Mouse (Mus musculus) cerebellum, postnatal 25 days (tissue): ENCODE results near the gene Syt6.
"Not testable (repeated sequence)": the region's sequence is repeated elsewhere in the genome, so short reads cannot be mapped to it uniquely, and the experiment has no call there.

Source experiments
- DNase-seq, 2 experiments: peaks; one replicate each; pipeline ENCODE4 v3.0.0; 2021; ENCODE audit warnings: mixed read lengths in 2 of 2

Syt6 gene

DNA sequence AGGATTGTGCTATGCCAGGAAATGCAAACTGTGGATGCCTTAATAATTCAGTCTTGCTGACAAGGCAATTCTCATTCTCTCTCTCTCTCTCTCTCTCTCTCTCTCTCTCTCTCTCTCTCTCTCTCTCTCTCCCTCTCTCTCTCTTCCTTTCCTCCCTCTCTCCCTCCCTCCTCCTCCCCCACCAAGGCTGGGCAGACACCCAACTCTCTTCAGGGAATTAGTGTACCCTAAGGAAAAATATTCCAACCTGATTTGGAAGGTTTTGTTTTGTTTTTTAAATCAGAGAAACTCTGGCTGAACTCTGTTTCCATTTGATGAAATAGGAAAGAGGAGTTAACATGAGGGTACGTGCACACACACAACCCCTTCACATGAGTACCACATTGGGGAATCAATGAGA, 26.5 kb downstream of the Syt6 start:
- no peak for DNase-seq

DNA sequence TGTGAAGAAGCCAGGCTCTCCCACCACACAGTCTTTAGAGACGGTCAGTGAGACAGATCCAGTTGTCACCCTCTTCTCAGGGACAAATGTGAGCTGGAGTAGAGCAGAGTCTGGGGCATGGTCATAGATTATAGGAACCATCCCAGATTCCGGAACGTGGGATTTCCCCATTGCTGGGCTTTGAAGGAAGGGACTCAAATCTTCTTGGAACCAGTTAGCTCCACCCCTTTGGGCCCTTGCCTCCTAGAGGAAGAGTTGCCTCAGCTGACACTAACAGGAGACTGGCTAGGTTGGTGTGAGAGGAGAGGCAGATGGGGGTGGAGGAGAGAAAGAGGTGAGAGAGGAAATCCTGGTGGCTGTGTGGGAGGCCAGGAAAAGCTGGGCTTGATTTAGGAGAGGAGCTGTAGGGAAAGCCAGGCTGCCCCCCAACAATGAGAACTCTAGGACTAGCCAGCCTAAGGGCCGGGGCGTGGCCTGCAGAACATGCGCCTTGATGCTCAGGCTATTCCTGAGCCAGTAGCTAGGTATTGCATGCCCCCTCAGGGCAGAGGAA, 31.1 kb downstream of the Syt6 start:
- peak in 1 of 2 experiments; percentile 22 for DNase-seq

DNA sequence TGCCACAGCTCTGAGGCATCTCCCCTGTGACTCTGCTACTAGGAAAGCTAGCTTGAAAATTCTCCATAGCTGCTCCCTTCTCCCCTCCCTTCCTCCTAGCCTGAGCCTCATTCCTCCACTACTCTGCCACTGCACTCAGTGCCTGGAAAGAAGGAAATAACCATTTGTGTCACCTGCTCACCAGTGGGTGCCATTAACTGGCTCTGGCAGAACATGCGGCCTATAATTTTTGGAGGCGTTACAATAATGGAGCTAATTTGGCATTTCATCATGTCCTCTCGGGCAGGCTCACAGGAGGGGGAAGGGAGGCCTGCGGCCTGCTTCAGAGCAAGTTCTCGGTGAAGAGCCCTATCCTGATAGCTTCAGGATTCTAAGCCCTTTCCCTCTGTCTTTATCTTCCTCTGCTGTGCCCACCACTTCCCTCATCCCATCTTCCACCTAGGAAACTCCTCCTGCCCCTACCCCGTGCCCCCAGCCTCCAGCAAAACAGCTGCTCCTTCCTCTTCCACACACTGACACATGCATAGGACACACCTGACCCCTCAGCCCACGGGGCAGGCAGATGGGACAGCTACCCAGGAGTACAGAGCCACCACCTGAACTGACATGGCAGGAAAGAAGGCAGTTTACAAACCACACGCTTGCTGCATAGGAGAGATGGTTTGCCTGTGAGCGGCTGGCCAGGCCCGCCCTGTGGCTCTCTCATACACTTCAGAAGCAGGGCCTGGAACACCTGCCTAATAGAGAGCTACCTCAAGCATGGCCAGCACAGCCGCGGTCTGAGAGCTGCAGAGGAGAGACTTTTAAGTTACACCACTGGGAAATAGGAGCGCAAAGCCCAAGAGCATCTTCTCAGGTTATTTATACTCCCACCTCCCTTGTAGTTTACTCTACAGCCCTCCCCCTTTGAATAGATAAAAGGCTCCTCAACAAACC, 31.9 kb downstream of the Syt6 start:
- peak; percentile 65 to 70 for DNase-seq

DNA sequence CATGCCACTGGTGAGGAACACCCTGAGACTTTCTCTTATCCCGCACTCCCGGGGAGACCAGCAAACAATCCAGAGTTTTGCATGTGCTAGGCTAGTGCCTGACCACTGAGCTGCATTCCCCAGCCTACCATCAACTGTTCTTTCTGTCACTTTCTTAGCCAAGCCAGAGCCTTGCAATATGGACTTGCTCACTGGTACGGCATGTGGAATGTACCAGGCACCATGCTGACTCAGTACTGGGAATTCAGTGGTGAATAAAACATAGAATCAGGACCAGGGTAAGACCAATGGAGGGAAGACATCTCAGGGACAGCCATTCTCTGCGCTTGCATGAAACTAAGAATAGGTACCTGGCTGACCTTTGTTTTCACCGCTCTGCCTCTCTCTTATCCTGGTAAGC, 35.2 kb downstream of the Syt6 start:
- no peak for DNase-seq

DNA sequence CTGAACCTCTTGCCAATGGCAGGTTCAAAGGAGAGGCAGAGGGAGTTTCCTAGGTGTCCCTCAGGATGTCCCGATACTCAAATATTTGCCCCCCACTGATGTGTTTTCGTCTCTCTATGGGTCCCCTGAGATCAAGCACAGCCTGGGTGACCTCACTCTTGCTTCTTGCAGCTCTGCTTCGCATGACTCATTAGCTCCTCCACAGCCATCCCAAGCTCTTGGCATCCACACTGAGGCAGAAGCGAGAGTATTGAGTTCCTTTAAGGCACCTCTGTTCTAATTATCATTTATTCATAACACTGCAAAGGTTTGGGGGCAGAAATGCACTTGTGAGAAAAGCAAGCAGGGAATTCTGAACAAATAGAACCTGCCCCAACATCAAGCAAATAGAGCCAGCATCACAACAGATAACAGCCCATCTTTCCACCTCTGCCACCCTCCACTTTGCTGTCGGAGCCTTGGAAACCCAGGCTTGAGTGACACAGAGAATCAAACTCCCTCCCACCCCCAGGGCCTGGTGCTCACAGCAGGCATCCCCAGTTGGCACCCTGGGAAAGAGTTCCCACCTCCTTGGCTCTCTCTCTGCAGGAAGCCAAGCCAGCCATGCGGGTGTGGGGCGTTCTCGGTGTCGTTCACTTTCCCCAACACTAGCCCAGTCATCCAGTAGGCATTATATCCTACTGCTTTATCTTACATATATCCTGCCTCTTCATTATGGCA, 37.8 kb downstream of the Syt6 start:
- no peak for DNase-seq

DNA sequence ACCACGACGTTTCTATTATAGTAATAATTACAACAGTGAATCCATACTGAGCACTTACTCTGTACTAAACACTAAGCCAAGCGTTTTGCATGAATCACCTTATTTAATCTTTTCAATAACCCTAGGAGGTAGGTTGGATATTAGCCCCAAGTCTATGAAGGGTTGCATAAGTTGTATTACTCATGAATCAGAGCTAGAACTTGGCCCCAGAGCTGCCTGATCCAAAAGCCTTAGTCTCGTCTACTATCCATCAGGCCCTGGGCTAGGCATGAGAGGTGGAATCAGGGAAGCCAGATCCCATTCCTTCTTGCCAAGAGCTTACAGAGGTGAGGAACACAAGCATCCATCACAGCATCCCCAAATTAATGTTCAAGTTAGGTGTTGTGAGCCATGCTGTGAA, 40.6 kb downstream of the Syt6 start:
- no peak for DNase-seq

DNA sequence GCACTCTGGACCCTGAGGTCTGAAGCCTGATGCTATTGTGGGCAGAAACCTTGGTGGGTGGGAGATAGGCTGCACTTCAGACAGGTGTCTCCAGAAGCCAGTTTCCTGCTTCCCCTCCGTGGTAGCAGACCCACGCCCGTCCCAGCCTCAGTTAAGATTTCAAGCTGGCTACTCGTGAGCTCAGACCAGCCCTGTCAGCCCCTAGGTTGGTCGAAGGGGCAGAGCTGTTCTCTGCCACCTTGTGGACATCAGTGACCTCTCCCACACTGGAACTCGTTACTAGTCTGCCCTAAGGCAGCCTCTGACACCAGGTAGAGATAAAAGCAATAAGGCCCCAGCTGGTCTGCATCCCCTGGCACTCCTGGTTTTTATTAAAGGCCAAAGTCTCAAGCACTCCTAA, 42.0 kb downstream of the Syt6 start:
- DNase-seq: no peak

DNA sequence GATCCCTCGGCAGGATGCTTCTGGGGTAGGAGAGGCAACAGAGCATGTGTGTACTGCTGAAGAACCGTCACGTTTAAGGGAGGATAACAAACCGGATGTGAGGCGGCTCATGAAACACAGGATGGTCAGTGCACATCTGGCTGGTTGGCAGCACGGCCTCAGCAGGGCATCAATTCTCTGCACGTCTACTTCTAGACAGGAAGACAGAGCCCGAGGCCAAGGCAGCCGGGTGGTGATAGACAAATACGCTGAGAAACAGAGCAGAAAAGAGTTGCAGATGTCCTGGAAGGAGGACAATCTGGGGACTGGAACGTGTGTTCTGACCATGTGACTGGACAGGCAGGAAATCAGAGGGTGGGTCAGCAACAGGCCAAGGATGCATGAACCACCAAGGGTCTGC, 45.1 kb downstream of the Syt6 start:
- DNase-seq: no peak

DNA sequence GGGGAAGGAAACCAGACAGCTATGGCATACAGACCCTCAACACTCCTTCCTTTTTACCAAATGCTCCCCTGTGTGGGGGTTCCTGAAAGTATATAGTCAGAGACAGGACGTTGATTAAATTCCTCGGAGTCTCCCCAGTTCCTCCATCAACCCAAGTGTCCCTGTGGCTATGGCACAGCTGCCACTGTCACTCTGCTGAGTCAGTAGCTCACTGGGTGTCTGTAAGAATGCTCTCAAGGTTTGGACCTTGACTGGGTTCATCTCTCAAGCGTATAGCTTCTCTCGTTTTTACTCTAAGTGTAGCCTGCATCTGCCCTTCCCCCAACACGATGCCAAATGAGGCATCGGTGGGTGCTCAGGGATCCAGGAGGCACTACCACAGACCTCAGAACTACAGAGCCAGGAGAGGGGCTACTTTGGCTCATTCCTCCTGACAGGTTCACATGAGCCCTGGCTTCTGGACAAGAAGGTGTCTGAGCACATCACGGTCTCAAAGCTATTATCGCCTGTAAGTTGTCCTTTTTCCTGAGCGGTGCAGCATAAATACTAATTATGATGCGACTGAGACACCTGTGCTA, 49.0 kb downstream of the Syt6 start:
- DNase-seq: peak; percentile 48 to 57

DNA sequence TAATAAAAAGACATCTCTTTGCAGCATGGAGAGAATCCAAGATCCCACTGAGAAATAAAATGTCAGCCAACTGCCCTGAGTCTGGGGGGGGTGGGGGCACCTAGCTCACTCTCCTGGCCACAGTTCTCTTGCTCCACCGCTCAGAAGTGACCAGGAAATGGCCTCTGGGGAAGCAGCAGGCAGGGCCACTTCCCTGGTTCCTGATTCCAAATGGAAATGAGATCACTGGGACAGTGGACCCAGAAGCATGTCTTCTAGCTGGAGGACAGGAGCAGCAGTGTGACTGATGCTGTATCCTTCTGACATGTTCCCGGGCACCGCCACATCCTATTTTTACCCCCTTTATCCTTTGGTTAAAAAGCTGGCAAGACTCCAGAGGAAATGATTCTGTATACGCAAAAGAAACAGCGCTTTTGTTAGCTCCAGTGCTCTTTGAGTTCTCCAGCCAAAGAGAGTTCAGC, 49.6 kb downstream of the Syt6 start:
- peak; percentile 75 to 84 for DNase-seq

DNA sequence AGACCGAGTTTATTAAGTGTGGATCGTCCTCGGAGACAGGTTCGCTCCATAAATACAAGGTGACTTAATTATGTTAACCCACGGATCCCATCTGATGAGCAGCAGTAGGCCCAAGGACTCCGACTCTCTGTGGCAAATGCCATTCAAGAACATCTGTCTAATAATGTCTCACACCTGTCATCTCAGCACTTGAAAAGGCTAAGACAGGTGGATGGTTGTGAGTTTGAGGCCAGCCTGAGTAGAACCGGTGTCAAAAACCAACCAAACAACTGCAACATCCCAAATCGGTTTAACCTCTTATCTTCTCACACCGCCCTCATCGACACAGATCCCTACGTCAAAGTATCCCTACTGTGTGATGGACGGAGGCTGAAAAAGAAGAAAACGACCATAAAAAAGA, 50.1 kb downstream of the Syt6 start:
- DNase-seq: no peak

DNA sequence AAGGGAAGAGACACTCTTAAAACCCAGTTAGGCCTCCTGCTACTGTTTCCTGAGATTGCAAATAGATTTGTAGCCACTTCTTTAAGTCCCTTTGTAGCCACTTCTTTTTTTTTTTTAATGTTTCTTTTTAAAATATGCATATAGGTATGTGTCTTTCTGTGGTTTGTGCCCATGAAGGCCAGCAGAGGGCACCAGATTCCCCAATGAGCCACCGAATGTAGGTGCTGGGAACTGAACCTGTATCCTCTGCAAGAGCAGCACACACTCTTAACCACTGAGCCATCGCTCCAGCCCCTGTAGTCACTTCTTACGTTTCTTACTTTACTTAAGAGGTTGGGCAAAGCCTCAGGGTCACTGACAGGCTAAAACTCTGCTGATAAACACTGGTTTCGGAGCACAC, 51.5 kb downstream of the Syt6 start:
- DNase-seq: no peak

DNA sequence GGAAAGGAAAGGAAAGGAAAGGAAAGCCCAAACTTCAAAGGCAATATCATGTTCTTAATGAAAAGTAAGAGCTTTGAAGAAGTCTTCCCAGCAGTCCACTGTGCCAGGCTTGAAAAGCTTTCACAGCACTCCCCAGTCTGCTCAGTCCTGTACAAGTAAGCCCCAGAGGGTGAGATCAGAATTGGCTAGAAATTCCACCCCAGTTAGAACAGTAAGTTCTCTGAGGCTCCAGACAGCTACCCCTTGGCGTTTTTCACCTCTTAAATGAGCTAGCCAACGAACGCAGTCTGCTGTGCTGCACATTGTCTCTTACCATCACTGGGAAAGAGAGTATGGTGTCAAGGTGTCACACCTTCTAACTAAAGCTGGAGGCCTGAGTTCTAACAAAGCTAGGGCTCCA, 52.6 kb downstream of the Syt6 start:
- no peak for DNase-seq

DNA sequence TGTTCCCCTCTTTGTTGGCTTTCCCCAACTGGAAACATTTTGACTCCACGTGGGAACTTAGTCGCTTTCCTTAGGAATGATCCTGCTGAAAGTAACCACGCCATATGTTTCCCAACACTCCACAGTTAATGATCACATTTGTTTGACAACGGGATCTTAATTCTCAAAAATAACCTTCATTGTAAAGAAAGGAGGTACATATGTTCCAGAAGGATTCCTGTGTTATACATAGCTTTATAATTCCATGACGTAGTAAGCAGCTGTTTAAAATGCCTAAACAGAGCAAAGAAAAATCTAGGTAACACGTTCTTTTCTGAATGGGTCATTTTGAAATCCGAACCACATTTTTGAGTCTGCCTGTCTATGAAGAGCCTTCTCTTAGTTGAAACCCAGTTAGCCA, 58.1 kb downstream of the Syt6 start:
- no peak for DNase-seq

DNA sequence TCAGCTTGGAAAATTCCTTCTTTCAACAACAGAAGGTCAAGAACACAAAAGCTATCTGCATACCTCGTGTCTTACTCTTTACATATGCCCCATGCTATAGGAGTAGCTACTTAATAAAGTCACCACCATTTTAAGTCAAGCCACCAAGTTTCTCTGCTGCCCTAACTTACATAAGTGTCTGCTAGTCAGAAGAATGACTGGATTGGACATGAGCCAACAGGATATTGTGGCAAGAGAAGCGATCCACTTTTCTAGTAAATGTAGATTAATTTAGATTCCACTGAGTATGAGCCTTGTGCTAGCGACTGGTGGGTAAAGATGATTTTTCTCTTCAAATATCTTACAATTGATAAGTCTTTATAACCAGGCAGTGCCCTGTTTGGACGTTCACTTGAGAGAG, 58.8 kb downstream of the Syt6 start:
- no peak for DNase-seq

DNA sequence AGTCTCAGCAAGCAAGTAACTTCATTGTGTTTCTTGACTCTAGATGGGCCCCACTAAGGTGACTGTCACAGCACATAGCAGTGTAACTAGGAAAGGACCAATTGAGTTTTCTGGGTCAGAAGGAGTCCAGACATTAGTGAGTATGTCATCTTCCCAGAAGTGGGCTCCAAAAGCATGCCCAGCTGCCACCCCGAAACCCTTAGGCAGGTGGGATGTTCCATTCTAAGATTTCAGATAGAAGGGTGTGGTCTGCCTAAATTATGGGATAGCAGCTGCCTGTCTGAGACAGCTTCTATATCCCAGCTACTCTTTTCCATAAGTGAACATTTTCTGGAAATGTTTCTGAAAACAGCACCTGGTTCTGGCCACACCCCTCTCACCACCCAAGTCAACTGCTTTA, 59.2 kb downstream of the Syt6 start:
- DNase-seq: no peak

DNA sequence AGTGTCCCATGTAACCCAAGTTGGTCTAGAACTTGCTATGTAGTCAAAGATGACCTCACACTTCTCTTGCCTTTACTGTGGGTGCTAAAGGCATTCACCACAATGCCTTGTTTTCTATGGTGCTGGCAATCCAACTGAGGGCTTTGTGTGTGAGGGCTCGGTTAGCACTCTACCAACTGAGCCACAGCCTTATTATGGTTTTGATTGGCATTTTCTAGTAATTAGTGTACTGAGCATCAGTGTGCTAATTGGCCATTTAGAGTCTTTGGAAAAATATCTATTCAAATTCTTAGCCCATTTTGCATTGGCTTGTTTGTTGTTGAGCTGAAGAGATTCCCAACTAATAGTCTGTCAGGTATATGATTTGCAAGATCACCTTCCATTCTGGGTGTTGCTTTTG, 62.6 kb downstream of the Syt6 start:
- DNase-seq: no peak

DNA sequence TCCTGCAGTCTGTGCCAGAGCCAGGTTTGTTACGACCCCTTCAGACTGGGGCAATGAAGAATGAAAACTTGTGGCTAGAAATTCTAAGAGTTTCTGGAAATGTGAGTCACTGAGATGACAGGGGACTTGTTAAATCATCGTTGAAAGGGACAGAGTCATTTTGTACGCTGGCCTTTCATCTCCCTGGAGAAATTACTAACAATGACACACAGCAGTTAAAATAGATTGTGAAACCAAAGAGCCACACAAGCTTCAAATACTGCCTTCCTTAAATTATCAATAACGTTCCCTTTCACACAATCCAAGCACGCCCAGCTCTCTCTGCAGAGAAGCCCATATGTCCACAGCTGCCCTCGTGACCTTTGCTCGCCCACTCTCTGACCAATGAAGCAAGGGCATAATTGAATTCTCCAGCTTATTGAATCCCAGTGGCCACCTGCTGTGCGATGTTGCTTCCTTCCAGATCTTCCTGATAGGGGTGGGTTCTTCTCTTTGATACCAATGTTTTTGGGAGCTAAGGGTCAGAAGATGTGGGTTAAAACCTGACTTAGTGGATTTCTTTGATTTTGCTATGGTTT, 65.3 kb downstream of the Syt6 start:
- no peak for DNase-seq

DNA sequence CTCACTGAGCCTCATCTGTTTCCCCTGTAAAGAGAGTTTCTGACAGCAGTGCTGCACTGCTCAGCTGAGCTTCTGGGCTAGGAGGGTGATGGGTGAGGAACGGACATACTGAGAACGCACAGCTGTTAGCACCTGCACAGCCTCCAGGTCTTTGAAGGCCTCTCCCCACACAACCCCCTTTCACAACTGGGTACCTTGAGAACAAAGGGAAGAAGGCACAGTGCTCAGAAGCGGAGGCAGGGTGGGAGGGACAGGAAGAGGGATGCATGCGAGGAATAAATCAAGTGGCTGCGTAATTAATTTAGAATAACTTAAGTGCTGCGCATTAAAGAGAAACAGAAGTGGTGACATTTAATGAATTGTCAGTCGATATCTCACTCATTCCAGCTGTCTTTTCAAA, 66.3 kb downstream of the Syt6 start:
- DNase-seq: no peak

DNA sequence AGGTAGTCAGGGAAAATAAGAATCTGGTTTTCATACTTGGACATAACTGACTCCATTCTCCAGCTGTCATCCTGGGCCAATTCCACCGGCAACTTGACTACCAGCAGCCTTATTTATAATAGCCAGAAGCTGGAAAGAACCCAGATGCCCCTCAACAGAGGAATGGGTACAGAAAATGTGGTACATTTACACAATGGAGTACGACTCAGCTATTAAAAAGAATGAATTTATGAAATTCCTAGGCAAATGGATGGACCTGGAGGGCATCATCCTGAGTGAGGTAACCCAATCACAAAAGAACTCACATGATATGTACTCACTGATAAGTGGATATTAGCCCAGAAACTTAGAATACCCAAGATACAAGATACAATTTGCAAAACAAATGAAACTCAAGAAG, 70.9 kb downstream of the Syt6 start, which contains the start of gene Atg4a-ps:
Gene Atg4a-ps, minus strand, starts transcription at position 101 of the 400 bp plus-strand sequence.
- DNase-seq: not testable (repeated sequence)

DNA sequence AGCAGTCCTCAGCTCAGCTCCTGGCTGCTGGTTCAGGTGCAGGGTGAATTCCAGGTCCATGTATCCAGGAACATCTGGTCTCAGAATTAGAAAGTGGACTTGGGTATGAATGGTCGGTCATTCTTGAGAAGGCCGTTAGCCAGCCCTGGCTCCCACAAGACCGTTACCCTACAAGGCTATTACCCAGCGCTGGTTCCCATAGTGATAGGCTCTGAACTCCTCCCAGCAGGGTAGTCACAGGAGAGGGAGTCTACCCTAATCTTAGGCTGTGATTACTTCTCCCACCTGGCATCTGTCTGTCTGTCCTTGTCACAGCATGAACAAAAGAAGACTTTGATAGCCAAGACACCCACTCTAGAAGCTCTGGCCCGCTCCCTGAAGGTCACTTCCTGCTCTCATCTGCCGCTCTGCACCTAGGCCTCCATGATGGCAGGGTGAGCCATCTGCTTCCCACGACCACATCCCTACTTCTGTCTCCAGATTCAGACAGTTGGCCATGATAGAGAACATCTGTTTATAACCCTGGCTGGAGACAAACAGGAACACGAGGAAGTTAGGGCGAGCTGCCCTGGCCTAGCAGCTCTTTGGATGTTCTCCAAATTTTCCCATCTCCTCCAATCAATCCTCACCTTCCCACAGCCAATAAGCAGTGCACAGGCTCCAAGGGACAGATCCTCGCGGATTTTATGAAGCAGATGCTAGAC, 72.3 kb downstream of the Syt6 start:
- DNase-seq: no peak

DNA sequence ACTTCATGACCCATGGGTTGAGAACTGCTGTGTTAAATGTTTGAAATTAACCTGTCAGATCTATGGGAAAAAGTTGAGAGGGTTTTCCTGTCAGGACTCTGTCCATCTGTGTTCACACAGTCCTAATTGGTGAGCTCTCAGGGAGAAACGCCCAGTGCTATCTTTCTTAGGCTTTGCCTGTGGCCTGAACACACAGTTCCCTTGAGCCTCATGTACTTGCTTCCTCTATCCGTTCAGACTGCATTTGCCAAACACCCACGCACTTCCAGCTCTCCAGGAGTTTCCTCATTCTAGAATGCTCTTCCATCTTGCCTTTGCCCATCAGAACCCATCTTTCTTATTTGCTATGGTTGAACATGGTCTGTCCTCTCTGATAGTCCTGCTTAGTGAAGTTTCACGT, 73.5 kb downstream of the Syt6 start:
- DNase-seq: no peak
